Mouse (Mus musculus) CD4-positive, CD25-positive, alpha-beta regulatory T cell (primary cell): ENCODE data around the gene Zfp800. TPM values are rescaled to one million over a fixed set of nuclear protein-coding genes. Genes with fewer than 3 reads are reported as not detected.

Experiments used
- polyA plus RNA-seq: library from polyadenylated mRNA; unstranded; fragments of 100-300 nt; shearing (Covaris generic); gene quantifications from one replicate; pipeline ENCODE4 v1.2.1, GENCODE M21; 2017

Zfp800 gene
- polyA plus RNA-seq: 50.4 TPM

GRCm38 (mm10) chr6:28397681-28398203, at the start of gene Zfp800:
TSS of gene Zfp800 (minus strand) at chr6:28398005.

DNA sequence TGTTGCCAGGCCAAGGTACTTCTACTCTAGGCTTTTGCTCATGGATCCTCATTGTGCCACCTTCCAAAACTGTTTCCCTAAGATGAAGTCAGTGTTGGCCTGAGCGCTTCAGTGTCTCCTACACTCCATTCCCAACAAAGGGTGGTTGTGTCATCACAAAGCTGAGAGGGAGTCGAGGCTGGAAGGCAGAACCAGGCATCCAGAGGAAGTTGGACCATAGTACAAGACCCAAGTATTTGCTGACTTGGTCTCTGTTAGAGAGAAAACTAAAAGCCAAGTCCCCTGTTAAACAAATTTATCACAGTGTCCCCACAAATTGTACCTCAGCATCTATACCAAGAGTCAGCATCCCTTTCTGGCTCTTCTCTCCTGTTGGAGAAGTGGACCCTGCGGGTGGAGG, 30.5 kb upstream of the Zfp800 start, which contains the start of gene Gcc1:
TSS of gene Gcc1 (minus strand) at position 101 of the 400 bp plus-strand sequence.

DNA sequence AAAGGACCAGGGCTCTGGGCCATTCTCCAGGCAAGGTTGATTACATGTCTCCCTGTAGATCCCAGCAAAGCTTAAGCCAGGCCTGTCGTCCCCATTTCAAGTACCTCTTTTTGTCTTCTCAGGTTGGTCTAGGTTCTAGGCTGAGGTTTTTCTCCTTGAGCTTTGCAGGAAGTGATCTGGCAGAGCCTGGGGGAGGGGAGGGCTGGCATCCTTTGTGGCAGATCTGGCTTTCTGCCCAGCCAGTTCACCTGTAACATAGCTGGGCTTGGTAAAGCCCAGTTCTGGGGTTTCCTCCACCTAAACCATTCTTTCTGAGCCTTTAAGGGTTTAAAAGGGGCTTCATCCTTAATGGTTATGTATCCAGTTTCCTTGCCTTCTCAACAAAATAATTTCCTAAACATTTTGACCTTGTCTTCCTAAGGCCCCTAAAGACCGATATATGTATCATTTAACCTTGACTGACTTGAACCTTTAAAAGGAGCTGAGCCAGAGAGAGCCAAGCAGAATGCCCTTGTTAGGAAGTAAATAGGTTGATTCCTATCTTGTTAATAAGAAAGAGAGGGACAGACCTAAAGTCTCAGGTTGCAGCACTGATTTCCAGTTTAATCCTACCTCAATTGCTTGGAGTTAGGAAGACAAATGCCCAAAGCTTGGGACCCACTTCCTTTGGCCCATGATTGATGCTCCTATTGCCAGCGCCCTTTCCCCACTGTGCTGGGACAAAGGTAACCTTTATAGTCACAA, 29.5 kb upstream of the Zfp800 start, which contains the start of gene Fscn3:
TSS of gene Fscn3 (plus strand) at position 694 of the 744 bp plus-strand sequence.

GRCm38 (mm10) chr6:28423313-28423712, 25.5 kb upstream of the Zfp800 start, which contains the start of gene Arf5:
TSS of gene Arf5 (plus strand) at chr6:28423560.

Other genes with a start within 250 kb of the Zfp800 start
- 393 TPM for gene Arf5, start 25.6 kb upstream of the Zfp800 start, polyA plus RNA-seq
- gene Fscn3, start 29.8 kb upstream of the Zfp800 start, polyA plus RNA-seq: not detected
- 22.2 TPM for gene Gcc1, start 30.4 kb upstream of the Zfp800 start, polyA plus RNA-seq
- not detected for gene Pax4, start 51.3 kb upstream of the Zfp800 start, polyA plus RNA-seq
- gene Snd1, start 77.1 kb upstream of the Zfp800 start, polyA plus RNA-seq: 117 TPM